Mouse (Mus musculus) hindbrain, embryonic 10.5 days (tissue): ENCODE results near the gene Prtn3. TPM values are rescaled to one million over a fixed set of nuclear protein-coding genes. Genes with fewer than 3 reads are reported as not detected.

Experiments
- DNase-seq: peaks from one replicate; pipeline ENCODE4 v3.0.0-alpha.2; 2017; ENCODE audit warnings: low spot score
- H3K27ac ChIP-seq: fragments of 300-500 bp; sonication (generic); 2 replicates; pipeline ENCODE4 v1.5.1; 2016; ENCODE audit warnings: mild to moderate bottlenecking, moderate library complexity
- H3K27me3 ChIP-seq: fragments of 300-500 bp; sonication (generic); 2 replicates; pipeline ENCODE4 v1.6.1; 2016; ENCODE audit warnings: mild to moderate bottlenecking; ENCODE audit not compliant: poor library complexity, insufficient read depth, severe bottlenecking
- H3K36me3 ChIP-seq: fragments of 300-500 bp; sonication (generic); 2 replicates; pipeline ENCODE4 v1.6.1; 2016; ENCODE audit warnings: mild to moderate bottlenecking, moderate library complexity
- H3K4me1 ChIP-seq: fragments of 300-500 bp; sonication (generic); replicated peaks from 2 replicates; pipeline ENCODE4 v1.6.1; 2016; ENCODE audit warnings: mild to moderate bottlenecking
- H3K4me3 ChIP-seq: fragments of 300-500 bp; sonication (generic); 2 replicates; pipeline ENCODE4 v1.5.1; 2016; ENCODE audit warnings: mild to moderate bottlenecking, moderate library complexity
- H3K9me3 ChIP-seq: fragments of 300-500 bp; sonication (generic); 2 replicates; pipeline ENCODE4 v1.6.1; 2016; ENCODE audit warnings: mild to moderate bottlenecking, moderate library complexity
- WGBS: fragments of 180-500 bp; shearing (Covaris S2); methylation state at CpG from one replicate; pipeline ENCODE4 v1.1.7; 2016; 5-methylcytosine and 5-hydroxymethylcytosine counted together
- polyA plus RNA-seq: library from polyadenylated mRNA; unstranded; fragments of >200 nt; fragmentation: Nextera tagmentation; extraction: Ambion mirVana; gene quantifications from 2 replicates; pipeline ENCODE4 v1.2.1, GENCODE M21; 2016

Prtn3 gene
- polyA plus RNA-seq, 1 experiment from 2014 or later = 15.1 TPM

- Histone ChIP-seq H3K4me1 (peaks cover 36% of the 10 kb centered on the region), H3K9me3 (no peaks in the 10 kb centered on the region), H3K27me3 (no peaks in the 10 kb centered on the region), H3K4me3 (no peak overlapping the region), H3K27ac (no peak overlapping the region), H3K36me3 (0 out of 2 replicates have a peak, but pooled peaks cover 9% of the 10 kb centered on the region)
- DNase-seq = no peak
- 88% methylated on average over 8 of the region's 8 CpGs for whole genome bisulfite sequencing
Observed at GRCm38 (mm10) chr10:79849941-79850628, 24.2 kb upstream of the Prtn3 start.

DNA sequence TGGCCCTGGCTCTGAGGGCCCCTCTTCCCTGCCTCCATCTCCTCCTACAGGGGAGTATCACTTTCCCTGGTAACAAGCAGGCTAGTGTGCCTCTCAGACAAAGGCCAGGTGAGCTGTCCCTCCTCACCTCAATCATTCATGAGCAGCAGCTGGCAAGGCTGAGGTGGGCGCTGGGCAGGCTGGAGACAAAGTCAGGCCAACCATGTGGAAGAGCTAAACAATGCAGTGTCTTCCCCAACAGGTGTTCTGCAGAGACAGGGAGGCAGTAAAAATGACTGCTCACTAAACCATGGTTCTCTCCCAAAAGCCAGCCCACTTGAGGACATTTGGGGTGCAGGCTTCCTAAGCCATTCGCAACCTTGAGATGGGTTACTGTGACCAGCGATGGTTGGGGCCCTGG is 22.6 kb upstream of the Prtn3 start:
- Histone ChIP-seq H3K36me3 (peaks cover 21% of the 10 kb centered on the region), H3K9me3 (no peaks in the 10 kb centered on the region), H3K27me3 (no peaks in the 10 kb centered on the region), H3K4me3 (peak overlapping the region; percentile 98; the same call in 1 of the 2 replicates), H3K4me1 (peaks cover 44% of the 10 kb centered on the region), H3K27ac (peak overlapping the region; percentile 100)
- 85% methylated on average over 3 of the region's 3 CpGs for WGBS
- DNase-seq = no peak

- Histone ChIP-seq H3K4me1 (peaks cover 47% of the 10 kb centered on the region), H3K36me3 (peaks cover 27% of the 10 kb centered on the region), H3K27me3 (no peaks in the 10 kb centered on the region), H3K27ac (peak overlapping the region; percentile 100), H3K4me3 (peak overlapping the region; percentile 98), H3K9me3 (no peaks in the 10 kb centered on the region)
- no peak for DNase-seq
- WGBS = 63% methylated on average over 9 of the region's 9 CpGs
Observed at GRCm38 (mm10) chr10:79852107-79852789, 22.0 kb upstream of the Prtn3 start.

GRCm38 (mm10) chr10:79852827-79853226 is 21.4 kb upstream of the Prtn3 start:
- 36% methylated on average over 8 of the region's 8 CpGs for WGBS
- Histone ChIP-seq H3K4me3 (peak overlapping the region; percentile 98), H3K36me3 (peaks cover 32% of the 10 kb centered on the region), H3K27me3 (no peaks in the 10 kb centered on the region), H3K4me1 (peaks cover 50% of the 10 kb centered on the region), H3K27ac (peak overlapping the region; percentile 100), H3K9me3 (no peaks in the 10 kb centered on the region)
- DNase-seq = peak; percentile 35

DNA sequence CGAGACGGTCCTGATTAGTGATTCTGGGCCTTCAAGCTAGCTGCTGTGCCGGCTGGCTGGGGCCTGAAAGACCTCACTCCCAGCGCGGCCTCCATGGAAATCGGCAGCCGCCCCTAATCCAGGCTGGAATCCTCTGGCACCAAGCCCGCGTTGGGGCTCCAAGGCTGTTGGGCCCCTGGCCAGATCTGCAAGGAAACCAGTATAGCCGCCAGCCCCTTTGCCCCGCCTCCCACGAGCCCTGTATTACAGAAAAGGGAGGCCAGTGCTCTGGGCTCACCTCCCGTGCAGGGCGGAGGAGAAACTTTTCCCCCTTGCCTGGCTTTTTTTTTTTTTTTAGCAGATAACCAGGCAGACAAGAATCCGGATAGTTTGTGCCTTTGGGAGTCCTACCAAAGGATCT is 20.9 kb upstream of the Prtn3 start:
- Histone ChIP-seq H3K36me3 (peaks cover 38% of the 10 kb centered on the region), H3K27me3 (no peaks in the 10 kb centered on the region), H3K4me1 (peaks cover 53% of the 10 kb centered on the region), H3K4me3 (peak overlapping the region; percentile 98), H3K27ac (peak overlapping the region; percentile 100), H3K9me3 (no peaks in the 10 kb centered on the region)
- DNase-seq = peak; percentile 76
- 2% methylated on average over 15 of the region's 15 CpGs for WGBS

DNA sequence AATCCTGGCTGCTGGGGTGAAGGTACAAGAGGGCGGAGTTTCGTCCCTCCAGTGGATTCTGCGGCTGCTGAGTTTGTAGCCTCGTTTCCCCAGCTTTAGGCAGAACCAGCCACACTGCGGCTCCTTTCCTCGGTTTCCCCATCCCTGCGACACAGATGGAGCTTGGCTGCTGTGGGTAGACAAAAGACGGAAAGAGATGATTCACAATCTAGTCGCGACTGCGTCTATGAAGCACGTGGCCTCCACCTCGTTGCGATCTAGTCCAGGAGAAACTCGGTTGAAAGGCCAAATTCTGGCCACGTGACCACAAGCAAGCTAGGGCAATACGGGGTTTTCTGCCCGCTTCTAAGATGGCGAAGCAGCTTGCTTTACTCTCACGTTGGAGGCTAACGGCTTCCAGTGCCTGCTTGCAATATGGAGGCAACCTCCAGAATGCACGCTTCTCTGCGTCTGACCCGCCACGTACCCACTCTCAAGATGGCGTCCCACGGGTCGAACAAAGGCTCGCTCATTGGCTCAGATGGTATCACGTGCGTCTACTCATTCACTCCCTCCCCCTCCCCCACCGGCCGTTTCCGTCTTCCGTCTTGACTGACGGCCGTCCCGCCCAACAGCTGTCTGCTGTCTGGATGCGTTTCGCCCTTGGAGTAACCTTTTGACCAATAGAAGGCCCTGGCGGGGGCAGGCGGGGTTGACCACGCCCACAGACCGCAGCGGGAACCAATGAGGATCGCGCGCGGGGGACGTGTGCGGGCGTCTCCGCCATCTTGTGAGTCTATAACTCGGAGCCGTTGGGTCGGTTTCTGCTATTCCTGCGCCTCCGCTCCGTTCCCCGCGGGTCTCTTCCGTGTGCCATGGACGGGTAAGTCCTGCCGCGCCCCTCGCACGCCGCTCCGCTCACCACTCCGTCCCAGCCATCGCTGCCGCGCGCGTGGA is 20.1 kb upstream of the Prtn3 start, which contains the start of gene Ptbp1:
TSS of gene Ptbp1 (plus strand) at position 568 of the 936 bp plus-strand sequence.
- H3K9me3 ChIP-seq = no peaks in the 10 kb centered on the region
- peaks cover 59% of the 10 kb centered on the region for H3K4me1 ChIP-seq
- peak within 1 kb of the TSS; percentile 100 for H3K27ac ChIP-seq
- DNase-seq = peak; percentile 100
- peaks cover 45% of the 10 kb centered on the region for H3K36me3 ChIP-seq
- H3K27me3 ChIP-seq = no peaks in the 10 kb centered on the region
- peak within 1 kb of the TSS; percentile 98 for H3K4me3 ChIP-seq
- under 1% methylated on average over 75 of the region's 75 CpGs for WGBS

GRCm38 (mm10) chr10:79854801-79855541 is 19.3 kb upstream of the Prtn3 start:
- DNase-seq = peak; percentile 81
- Histone ChIP-seq H3K9me3 (no peaks in the 10 kb centered on the region), H3K27me3 (no peaks in the 10 kb centered on the region), H3K4me3 (peak overlapping the region; percentile 98), H3K4me1 (peaks cover 60% of the 10 kb centered on the region), H3K36me3 (peaks cover 54% of the 10 kb centered on the region), H3K27ac (peak overlapping the region; percentile 100)
- WGBS = under 1% methylated on average over 83 of the region's 83 CpGs

DNA sequence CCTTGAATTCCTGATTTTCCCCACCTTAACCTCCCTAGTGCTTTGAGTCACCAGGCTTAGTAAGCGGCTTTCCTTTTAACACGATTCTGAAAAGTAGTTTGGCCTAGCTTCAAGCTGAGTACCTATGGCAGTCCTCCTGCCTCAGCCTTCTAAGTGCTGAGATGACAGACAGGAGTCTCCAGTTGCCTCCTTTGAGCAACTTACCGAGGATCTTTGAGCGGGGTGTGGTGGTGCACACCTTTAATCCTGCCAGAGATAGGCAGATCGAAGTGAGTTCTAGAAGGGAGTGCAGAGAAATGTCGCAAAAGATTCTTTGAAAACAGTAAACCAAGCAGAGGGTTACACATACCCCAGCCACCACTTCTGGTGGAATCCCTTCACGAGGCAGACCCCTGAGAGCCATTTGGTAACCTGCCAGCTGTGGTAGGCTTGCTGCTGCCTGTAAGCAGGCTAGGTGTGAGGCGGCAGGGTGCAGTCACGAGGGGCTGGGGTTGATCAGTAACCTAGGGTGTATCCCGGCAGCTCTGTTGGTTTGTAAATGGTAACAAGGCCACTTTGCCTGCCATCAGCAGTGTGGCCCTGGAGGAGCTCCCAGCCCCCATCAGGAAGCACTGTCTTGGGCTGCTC is 18.6 kb upstream of the Prtn3 start:
- WGBS = 8% methylated on average over 10 of the region's 10 CpGs
- Histone ChIP-seq H3K4me1 (peaks cover 66% of the 10 kb centered on the region), H3K36me3 (peaks cover 57% of the 10 kb centered on the region), H3K4me3 (peak overlapping the region; percentile 98), H3K27ac (peak overlapping the region; percentile 100), H3K9me3 (no peaks in the 10 kb centered on the region), H3K27me3 (no peaks in the 10 kb centered on the region)
- DNase-seq = no peak

DNA sequence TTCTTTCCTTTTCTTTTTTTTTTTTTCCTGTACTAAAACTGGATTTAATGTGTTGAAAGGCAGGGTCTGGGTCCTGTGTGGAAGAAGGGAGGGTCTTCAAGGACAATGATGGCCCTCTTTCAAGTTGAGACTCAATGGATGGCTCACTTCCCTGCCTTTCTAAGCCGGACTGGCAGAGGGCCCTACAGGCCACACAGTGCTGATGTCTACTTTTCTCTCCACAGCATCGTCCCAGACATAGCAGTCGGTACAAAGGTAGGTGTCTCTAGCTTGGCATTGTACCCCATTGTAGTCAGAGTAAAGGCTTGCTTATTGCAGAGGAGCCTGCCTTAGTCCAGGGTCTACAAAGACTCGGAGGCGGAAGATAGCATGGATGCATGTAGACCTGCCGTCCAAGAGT is 18.0 kb upstream of the Prtn3 start:
- H3K36me3 ChIP-seq = peaks cover 58% of the 10 kb centered on the region
- peaks cover 69% of the 10 kb centered on the region for H3K4me1 ChIP-seq
- no peak for DNase-seq
- H3K27me3 ChIP-seq = no peaks in the 10 kb centered on the region
- H3K27ac ChIP-seq = peak overlapping the region; percentile 100; the same call in 1 of the 2 replicates
- 62% methylated on average over 6 of the region's 6 CpGs for WGBS
- peak overlapping the region; percentile 98 for H3K4me3 ChIP-seq
- no peaks in the 10 kb centered on the region for H3K9me3 ChIP-seq

GRCm38 (mm10) chr10:79856704-79857451 is 17.4 kb upstream of the Prtn3 start:
- Histone ChIP-seq H3K9me3 (no peaks in the 10 kb centered on the region), H3K4me1 (peaks cover 64% of the 10 kb centered on the region), H3K4me3 (peak overlapping the region; percentile 98), H3K36me3 (peaks cover 64% of the 10 kb centered on the region), H3K27me3 (no peaks in the 10 kb centered on the region), H3K27ac (peak overlapping the region; percentile 100)
- DNase-seq = no peak
- 74% methylated on average over 7 of the region's 7 CpGs for WGBS

DNA sequence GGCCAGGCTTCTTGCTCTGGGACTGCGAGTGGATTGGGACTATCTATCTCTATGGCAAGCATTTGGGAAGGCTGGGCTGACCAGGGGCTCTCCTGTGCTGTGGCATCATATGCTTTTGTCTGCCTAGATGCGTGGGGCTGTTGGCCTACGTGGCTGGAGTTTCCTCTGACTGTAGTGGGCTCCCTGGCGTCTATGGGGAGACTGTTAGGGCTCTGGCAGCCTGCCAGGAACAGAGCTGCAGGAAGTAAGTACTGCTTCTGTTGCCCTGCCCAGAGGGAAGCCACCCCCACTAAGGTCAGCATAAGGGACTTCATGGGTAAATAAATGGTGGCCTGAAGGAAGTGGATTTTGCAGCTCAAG is 16.8 kb upstream of the Prtn3 start:
- Histone ChIP-seq H3K4me1 (peaks cover 59% of the 10 kb centered on the region), H3K27ac (peak overlapping the region; percentile 100)
- no peak for DNase-seq

More for the DNA sequence above, 16.8 kb upstream of the Prtn3 start:
- peak overlapping the region; percentile 98 for H3K4me3 ChIP-seq
- H3K9me3 ChIP-seq = no peaks in the 10 kb centered on the region
- WGBS = 60% methylated on average over 4 of the region's 4 CpGs
- H3K27me3 ChIP-seq = no peaks in the 10 kb centered on the region
- peaks cover 70% of the 10 kb centered on the region for H3K36me3 ChIP-seq
